Mouse (Mus musculus) small intestine, adult 10 weeks (tissue): ENCODE data around the gene Hadhb. TPM values are rescaled to one million over a fixed set of nuclear protein-coding genes. Genes with fewer than 3 reads are reported as not detected.

ENCODE experiments used
- polyA plus RNA-seq: library from polyadenylated mRNA; stranded (reverse); fragments of 350-450 nt; fragmentation: Illumina TruSeq; extraction: RNeasy Lipid Tissue Mini Kit (QIAGEN cat#74804); gene quantifications from one replicate; pipeline ENCODE4 v1.2.3, GENCODE M21; 2014; ENCODE audit warnings: low replicate concordance

Hadhb gene
- 799 TPM for polyA plus RNA-seq

GRCm38 (mm10) chr5:30154474-30155394 is at the start of gene Hadhb, which contains the start of gene Hadha:
Gene Hadhb, plus strand, starts transcription at chr5:30155248.
Gene Hadha, minus strand, starts transcription at chr5:30155162.

GRCm38 (mm10) chr5:30105668-30106300 is 49.3 kb upstream of the Hadhb start, which contains the start of gene 3110082J24Rik:
Gene 3110082J24Rik, minus strand, starts transcription at chr5:30106086.

GRCm38 (mm10) chr5:30205493-30205892 is 50.4 kb downstream of the Hadhb start, which contains the start of gene Adgrf3:
Gene Adgrf3, minus strand, starts transcription at chr5:30205722.

GRCm38 (mm10) chr5:30232271-30232971 is 77.4 kb downstream of the Hadhb start, which contains the start of gene Selenoi:
Gene Selenoi, plus strand, starts transcription at chr5:30232581.

Other genes with a start within 250 kb of the Hadhb start
- 0.67 TPM for gene Il6, start 142.1 kb upstream of the Hadhb start, polyA plus RNA-seq
- gene Tyms, start 81.6 kb upstream of the Hadhb start, polyA plus RNA-seq = 20.3 TPM
- gene Garem2, start 50.1 kb upstream of the Hadhb start, polyA plus RNA-seq = not detected
- gene 3110082J24Rik, start 49.2 kb upstream of the Hadhb start, polyA plus RNA-seq = not detected
- gene Hadha, start 86 bp upstream of the Hadhb start, polyA plus RNA-seq = 172 TPM
- not detected for gene Adgrf3, start 50.5 kb downstream of the Hadhb start, polyA plus RNA-seq
- gene Selenoi, start 77.3 kb downstream of the Hadhb start, polyA plus RNA-seq = 125 TPM
- gene Drc1, start 126.1 kb downstream of the Hadhb start, polyA plus RNA-seq = not detected